Mouse (Mus musculus) hindbrain, embryonic 10.5 days (tissue): ENCODE results near the gene Capg. TPM values are rescaled to one million over a fixed set of nuclear protein-coding genes. Genes with fewer than 3 reads are reported as not detected.

ENCODE experiments used
- DNase-seq: peaks from one replicate; pipeline ENCODE4 v3.0.0-alpha.2; 2017; ENCODE audit warnings: low spot score
- H3K27ac ChIP-seq: fragments of 300-500 bp; sonication (generic); 2 replicates; pipeline ENCODE4 v1.5.1; 2016; ENCODE audit warnings: mild to moderate bottlenecking, moderate library complexity
- H3K27me3 ChIP-seq: fragments of 300-500 bp; sonication (generic); 2 replicates; pipeline ENCODE4 v1.6.1; 2016; ENCODE audit warnings: mild to moderate bottlenecking; ENCODE audit not compliant: poor library complexity, insufficient read depth, severe bottlenecking
- H3K36me3 ChIP-seq: fragments of 300-500 bp; sonication (generic); 2 replicates; pipeline ENCODE4 v1.6.1; 2016; ENCODE audit warnings: mild to moderate bottlenecking, moderate library complexity
- H3K4me1 ChIP-seq: fragments of 300-500 bp; sonication (generic); replicated peaks from 2 replicates; pipeline ENCODE4 v1.6.1; 2016; ENCODE audit warnings: mild to moderate bottlenecking
- H3K4me3 ChIP-seq: fragments of 300-500 bp; sonication (generic); 2 replicates; pipeline ENCODE4 v1.5.1; 2016; ENCODE audit warnings: mild to moderate bottlenecking, moderate library complexity
- H3K9me3 ChIP-seq: fragments of 300-500 bp; sonication (generic); 2 replicates; pipeline ENCODE4 v1.6.1; 2016; ENCODE audit warnings: mild to moderate bottlenecking, moderate library complexity
- WGBS: fragments of 180-500 bp; shearing (Covaris S2); methylation state at CpG from one replicate; pipeline ENCODE4 v1.1.7; 2016; 5-methylcytosine and 5-hydroxymethylcytosine counted together
- polyA plus RNA-seq: library from polyadenylated mRNA; unstranded; fragments of >200 nt; fragmentation: Nextera tagmentation; extraction: Ambion mirVana; gene quantifications from 2 replicates; pipeline ENCODE4 v1.2.1, GENCODE M21; 2016

Gene Capg
- polyA plus RNA-seq, 1 experiment from 2014 or later: 13.4 TPM

GRCm38 (mm10) chr6:72588307-72588706, 44.1 kb downstream of the Capg start:
- H3K9me3 ChIP-seq: no peaks in the 10 kb centered on the region
- H3K4me1 ChIP-seq: no peaks in the 10 kb centered on the region
- no peak overlapping the region for H3K27ac ChIP-seq
- peaks cover 8% of the 10 kb centered on the region; the same call in 1 of the 2 replicates for H3K36me3 ChIP-seq
- H3K4me3 ChIP-seq: no peak overlapping the region
- no peak for DNase-seq
- no peaks in the 10 kb centered on the region for H3K27me3 ChIP-seq

- H3K27me3 ChIP-seq: no peaks in the 10 kb centered on the region
- H3K4me3 ChIP-seq: no peak overlapping the region
- no peak for DNase-seq
- H3K27ac ChIP-seq: no peak overlapping the region
- H3K9me3 ChIP-seq: no peaks in the 10 kb centered on the region
- no peaks in the 10 kb centered on the region for H3K4me1 ChIP-seq
- H3K36me3 ChIP-seq: peaks cover 8% of the 10 kb centered on the region; the same call in 1 of the 2 replicates
Measured at GRCm38 (mm10) chr6:72590111-72590510, 45.9 kb downstream of the Capg start.

DNA sequence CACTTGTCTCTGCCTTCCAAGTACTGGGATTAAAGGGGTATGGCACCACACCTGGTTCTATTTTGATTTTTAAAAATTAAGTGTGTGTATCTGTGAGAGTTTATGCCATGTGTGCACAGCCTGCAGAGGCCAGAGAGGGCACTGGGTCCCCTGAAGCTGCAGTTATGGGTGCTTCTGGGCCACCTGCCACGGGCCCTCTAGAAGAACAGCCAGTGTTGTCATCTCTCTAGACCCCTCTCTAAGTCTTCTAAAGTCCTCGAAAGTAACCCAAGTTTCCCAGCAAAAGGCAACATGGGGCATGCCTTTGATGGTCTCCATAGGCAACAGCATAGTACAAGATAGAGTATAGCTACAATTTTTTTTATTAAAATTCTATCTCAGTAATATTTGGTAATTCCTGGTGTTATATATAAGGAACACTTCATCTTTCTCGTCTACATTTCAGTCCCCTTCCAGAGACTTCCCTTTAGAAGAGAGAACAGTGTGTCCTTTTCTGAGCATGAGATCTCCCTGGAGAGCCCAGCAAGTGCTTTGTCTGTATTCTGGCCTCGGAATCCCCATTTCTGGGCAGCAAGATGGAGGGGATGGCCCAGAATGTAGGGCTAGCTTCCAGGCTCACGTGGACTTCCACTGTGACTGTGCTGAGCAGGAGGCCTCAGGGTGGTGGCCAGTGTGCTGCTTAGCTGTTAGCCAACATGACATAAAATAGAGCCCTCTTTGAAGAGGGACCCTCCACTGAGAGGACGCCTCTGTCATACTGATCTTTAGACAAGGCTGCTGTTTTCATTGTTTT, 49.0 kb downstream of the Capg start:
- H3K27ac ChIP-seq: no peak overlapping the region
- peaks cover 12% of the 10 kb centered on the region for H3K4me1 ChIP-seq
- WGBS: 82% methylated on average over 6 of the region's 6 CpGs
- no peaks in the 10 kb centered on the region for H3K9me3 ChIP-seq
- no peaks in the 10 kb centered on the region for H3K36me3 ChIP-seq
- no peak overlapping the region for H3K4me3 ChIP-seq
- no peaks in the 10 kb centered on the region for H3K27me3 ChIP-seq
- DNase-seq: no peak

DNA sequence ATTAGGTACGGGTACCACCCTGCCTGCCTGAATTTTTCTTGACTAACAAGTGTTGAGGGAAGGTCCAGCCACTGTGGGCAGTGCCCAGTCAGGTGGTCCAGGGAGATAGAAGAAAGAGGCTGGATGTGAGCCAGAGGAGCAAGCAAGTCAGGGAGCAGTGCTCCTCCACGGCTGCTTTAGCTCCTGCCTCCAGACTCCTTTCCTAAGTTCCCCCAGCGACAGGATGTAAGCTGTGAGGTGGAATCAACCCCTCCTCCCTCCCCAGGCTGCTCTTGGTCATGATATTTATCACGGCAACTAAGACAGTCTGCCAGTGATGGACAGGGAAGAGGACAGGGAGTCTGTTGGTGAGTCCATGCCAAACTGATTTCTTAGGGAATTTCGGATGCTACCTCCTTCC, 49.7 kb downstream of the Capg start:
- 70% methylated on average over 5 of the region's 5 CpGs for WGBS
- no peak for DNase-seq
- H3K9me3 ChIP-seq: no peaks in the 10 kb centered on the region
- peaks cover 17% of the 10 kb centered on the region for H3K4me1 ChIP-seq
- no peak overlapping the region for H3K4me3 ChIP-seq
- no peaks in the 10 kb centered on the region for H3K27me3 ChIP-seq
- no peak overlapping the region for H3K27ac ChIP-seq
- H3K36me3 ChIP-seq: no peaks in the 10 kb centered on the region

GRCm38 (mm10) chr6:72597083-72597874, 53.1 kb downstream of the Capg start:
- no peaks in the 10 kb centered on the region for H3K27me3 ChIP-seq
- WGBS: 60% methylated on average over 13 of the region's 13 CpGs

DNA sequence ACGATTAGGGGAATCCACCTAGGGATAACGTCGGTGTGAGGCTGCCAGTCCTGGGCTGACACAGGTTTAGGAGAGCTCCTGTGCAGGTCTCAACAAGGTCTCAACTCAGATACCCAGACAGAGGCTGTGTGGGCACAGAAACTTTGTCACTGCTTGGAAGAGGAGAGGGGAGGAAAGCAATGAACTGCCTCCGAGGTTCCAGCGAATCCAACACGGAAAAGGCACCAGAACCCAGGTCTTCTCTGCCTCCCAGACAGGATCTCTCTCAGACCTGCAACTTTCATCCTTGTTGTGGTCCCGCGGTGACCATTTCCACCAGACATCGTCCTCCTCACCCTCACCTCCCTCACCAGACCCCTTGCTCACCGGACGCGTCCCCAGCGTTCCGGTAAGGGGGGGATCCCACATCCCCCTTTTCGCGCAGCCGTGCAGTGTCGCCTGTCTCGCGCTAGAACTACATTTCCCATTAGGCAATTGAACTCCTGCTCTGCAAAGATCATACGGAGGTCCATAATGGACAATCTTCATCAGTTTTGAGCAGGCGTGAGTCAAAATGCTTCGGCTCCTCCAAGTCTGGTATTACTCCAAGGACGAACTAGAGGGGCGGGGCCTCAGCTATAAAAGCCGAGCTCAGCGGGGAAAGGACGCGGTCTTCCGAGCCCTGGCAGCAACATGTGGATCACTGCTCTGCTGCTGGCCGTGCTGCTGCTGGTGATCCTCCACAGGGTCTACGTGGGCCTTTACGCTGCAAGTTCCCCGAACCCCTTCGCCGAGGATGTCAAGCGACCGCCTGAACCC, 54.0 kb downstream of the Capg start, which contains the start of the genes Elmod3 and Retsat:
Elmod3 (minus strand) TSS at position 458 of the 798 bp plus-strand sequence.
Retsat (plus strand) TSS at position 520 of the 798 bp plus-strand sequence.
- 2% methylated on average over 38 of the region's 38 CpGs for WGBS
- peak within 1 kb of the TSS; percentile 87 for H3K27ac ChIP-seq
- no peaks in the 10 kb centered on the region for H3K9me3 ChIP-seq
- peaks cover 20% of the 10 kb centered on the region for H3K4me1 ChIP-seq
- H3K27me3 ChIP-seq: no peaks in the 10 kb centered on the region
- DNase-seq: peak; percentile 90
- peak within 1 kb of the TSS; percentile 68 for H3K4me3 ChIP-seq
- no peaks in the 10 kb centered on the region for H3K36me3 ChIP-seq

More at GRCm38 (mm10) chr6:72597083-72597874, 53.1 kb downstream of the Capg start:
- no peaks in the 10 kb centered on the region for H3K36me3 ChIP-seq
- no peaks in the 10 kb centered on the region for H3K9me3 ChIP-seq
- H3K4me3 ChIP-seq: peak overlapping the region; percentile 68
- peak overlapping the region; percentile 87; the same call in 1 of the 2 replicates for H3K27ac ChIP-seq
- DNase-seq: no peak
- peaks cover 20% of the 10 kb centered on the region for H3K4me1 ChIP-seq

DNA sequence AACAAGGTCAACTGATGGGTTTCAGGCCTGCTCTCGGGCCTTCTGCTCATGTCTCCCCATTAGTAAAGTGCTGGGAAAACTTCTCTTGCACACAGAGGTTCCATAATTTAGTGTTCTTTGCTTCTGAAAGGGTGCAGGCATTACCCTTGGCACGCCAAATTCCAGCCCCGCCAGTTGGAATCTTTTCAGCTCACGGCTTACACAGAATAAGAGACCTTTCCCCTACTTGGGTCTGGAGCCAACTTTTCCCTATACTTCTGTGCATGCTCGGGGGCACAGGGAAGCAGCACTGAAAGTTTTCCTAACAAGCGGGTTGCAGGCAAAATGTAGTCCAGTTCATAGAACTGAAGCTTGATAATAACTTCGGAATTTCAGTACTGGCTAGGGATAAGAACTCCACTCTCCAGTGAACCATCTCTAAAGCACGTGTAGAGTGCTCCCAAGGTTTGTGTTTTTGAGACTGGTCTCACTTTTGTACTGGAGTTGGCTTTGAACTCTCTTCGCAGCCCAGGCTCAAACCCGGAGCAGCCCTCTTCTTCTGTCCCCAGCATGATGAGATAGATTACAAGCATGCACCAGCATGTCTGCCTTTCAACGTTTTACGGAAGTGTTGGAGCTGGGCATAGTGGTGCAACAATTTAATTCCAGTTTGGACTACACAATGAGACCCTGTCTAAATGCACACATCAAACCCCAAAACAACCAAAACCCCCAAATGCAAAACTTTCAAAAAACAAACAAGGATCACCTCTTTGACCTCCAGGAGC, 54.8 kb downstream of the Capg start:
- 53% methylated on average over 12 of the region's 12 CpGs for WGBS
- peaks cover 20% of the 10 kb centered on the region for H3K4me1 ChIP-seq
- H3K27me3 ChIP-seq: no peaks in the 10 kb centered on the region
- peaks cover 6% of the 10 kb centered on the region for H3K36me3 ChIP-seq
- no peak for DNase-seq
- no peaks in the 10 kb centered on the region for H3K9me3 ChIP-seq
- H3K27ac ChIP-seq: peak overlapping the region; percentile 87
- peak overlapping the region; percentile 68 for H3K4me3 ChIP-seq

GRCm38 (mm10) chr6:72600216-72600615, 56.0 kb downstream of the Capg start:
- DNase-seq: no peak
- H3K9me3 ChIP-seq: no peaks in the 10 kb centered on the region
- peaks cover 18% of the 10 kb centered on the region for H3K36me3 ChIP-seq

GRCm38 (mm10) chr6:72600771-72601170, 56.6 kb downstream of the Capg start:
- Histone ChIP-seq H3K27ac (no peak overlapping the region), H3K9me3 (no peaks in the 10 kb centered on the region), H3K4me1 (peaks cover 20% of the 10 kb centered on the region), H3K36me3 (peaks cover 24% of the 10 kb centered on the region), H3K27me3 (no peaks in the 10 kb centered on the region), H3K4me3 (no peak overlapping the region)
- 86% methylated on average over 12 of the region's 12 CpGs for WGBS
- no peak for DNase-seq

More at GRCm38 (mm10) chr6:72600216-72600615, 56.0 kb downstream of the Capg start:
- H3K27ac ChIP-seq: no peak overlapping the region
- H3K4me3 ChIP-seq: no peak overlapping the region
- 78% methylated on average over 6 of the region's 6 CpGs for WGBS
- H3K4me1 ChIP-seq: peaks cover 20% of the 10 kb centered on the region
- no peaks in the 10 kb centered on the region for H3K27me3 ChIP-seq

DNA sequence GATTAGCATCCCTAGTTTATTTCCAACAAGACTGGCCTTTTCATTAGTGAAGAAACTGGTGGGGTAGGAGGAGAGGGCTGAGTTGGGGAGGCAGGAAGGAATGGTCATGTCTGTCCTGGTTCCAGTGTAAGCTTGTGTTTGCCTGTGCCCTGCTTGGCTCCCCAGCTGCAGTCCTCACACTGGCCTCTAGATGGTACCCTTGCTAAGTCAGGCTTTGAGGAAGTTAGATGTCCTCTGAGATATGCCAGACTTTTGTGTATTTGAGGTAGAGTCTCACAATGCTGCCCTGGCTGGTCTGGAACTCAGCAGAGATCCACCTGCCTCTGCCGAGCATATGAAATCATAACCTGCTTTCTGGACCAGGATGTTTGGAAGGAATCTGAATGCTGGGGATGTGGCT, 57.5 kb downstream of the Capg start:
- WGBS: 76% methylated on average over 1 of the region's 1 CpGs
- DNase-seq: peak; percentile 79
- H3K27me3 ChIP-seq: no peaks in the 10 kb centered on the region
- H3K36me3 ChIP-seq: peaks cover 33% of the 10 kb centered on the region
- H3K27ac ChIP-seq: no peak overlapping the region
- H3K4me1 ChIP-seq: peaks cover 20% of the 10 kb centered on the region
- no peaks in the 10 kb centered on the region for H3K9me3 ChIP-seq
- H3K4me3 ChIP-seq: no peak overlapping the region

- Histone ChIP-seq H3K27ac (no peak overlapping the region), H3K9me3 (no peaks in the 10 kb centered on the region), H3K4me1 (peaks cover 2% of the 10 kb centered on the region), H3K36me3 (peaks cover 55% of the 10 kb centered on the region), H3K27me3 (no peaks in the 10 kb centered on the region), H3K4me3 (no peak overlapping the region)
- 91% methylated on average over 2 of the region's 2 CpGs for WGBS
- no peak for DNase-seq
Measured at GRCm38 (mm10) chr6:72604066-72604465, 59.9 kb downstream of the Capg start.

DNA sequence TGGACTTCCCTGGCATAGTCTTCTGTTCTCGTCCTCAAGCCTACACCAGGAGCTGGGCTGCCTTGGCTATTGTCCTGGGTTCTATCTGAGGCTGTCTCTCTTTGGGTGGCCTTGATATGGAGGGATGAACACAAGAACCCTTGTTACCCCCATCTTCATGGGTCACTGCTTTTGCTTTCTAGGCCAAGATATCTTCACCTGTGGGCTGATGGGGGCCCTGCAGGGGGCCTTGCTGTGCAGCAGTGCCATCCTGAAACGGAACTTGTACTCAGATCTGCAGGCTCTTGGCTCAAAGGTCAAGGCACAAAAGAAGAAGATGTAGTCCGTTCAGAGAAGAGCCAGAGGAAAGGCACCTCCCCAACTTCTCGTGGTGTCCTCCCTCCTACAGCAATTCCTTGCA, 62.9 kb downstream of the Capg start:
- DNase-seq: no peak
- H3K27me3 ChIP-seq: no peaks in the 10 kb centered on the region
- H3K27ac ChIP-seq: no peak overlapping the region
- H3K9me3 ChIP-seq: no peaks in the 10 kb centered on the region
- no peaks in the 10 kb centered on the region for H3K4me1 ChIP-seq
- H3K4me3 ChIP-seq: no peak overlapping the region
- WGBS: 76% methylated on average over 4 of the region's 4 CpGs
- peaks cover 84% of the 10 kb centered on the region for H3K36me3 ChIP-seq
